Mouse (Mus musculus) liver, adult 2 months (tissue): ENCODE data around the gene Gm5114. TPM values are rescaled to one million over a fixed set of nuclear protein-coding genes. Genes with fewer than 3 reads are reported as not detected.
"Not testable (repeated sequence)": the region's sequence is repeated elsewhere in the genome, so short reads cannot be mapped to it uniquely, and the experiment has no call there.

Experiments used
- DNase-seq: peaks from one replicate; pipeline ENCODE4 v3.0.0-alpha.2; 2011; ENCODE audit warnings: low read depth, low spot score; ENCODE audit errors: extremely low read depth
- H3K27ac ChIP-seq: fragments of 200-500 bp; replicated peaks from 2 replicates; pipeline ENCODE4 v1.5.1; 2012; ENCODE audit warnings: low read depth, mild to moderate bottlenecking, control low read depth, inconsistent platforms, low read length; ENCODE audit not compliant: insufficient read depth
- H3K27me3 ChIP-seq: fragments of 200-500 bp; 2 replicates; pipeline ENCODE4 v1.6.1; 2012; ENCODE audit warnings: mild to moderate bottlenecking, moderate library complexity, low read length, inconsistent platforms; ENCODE audit not compliant: control insufficient read depth, insufficient read depth
- H3K36me3 ChIP-seq: fragments of 200-500 bp; 2 replicates; pipeline ENCODE4 v1.6.1; 2012; ENCODE audit warnings: low read length, inconsistent platforms; ENCODE audit not compliant: control insufficient read depth, insufficient read depth
- H3K4me1 ChIP-seq: fragments of 200-500 bp; 2 replicates; pipeline ENCODE4 v1.6.1; 2011; ENCODE audit warnings: low read length; ENCODE audit not compliant: control insufficient read depth, insufficient read depth
- H3K4me3 ChIP-seq: fragments of 200-500 bp; 2 replicates; pipeline ENCODE4 v1.5.1; 2011; ENCODE audit warnings: low read depth, mild to moderate bottlenecking, control low read depth, low read length, moderate library complexity; ENCODE audit not compliant: insufficient read depth
- H3K79me2 ChIP-seq: fragments of 200-500 bp; 2 replicates; pipeline ENCODE4 v1.6.1; 2012; ENCODE audit warnings: inconsistent platforms, mild to moderate bottlenecking, low read length, moderate library complexity; ENCODE audit not compliant: control insufficient read depth, insufficient read depth
- H3K9ac ChIP-seq: fragments of 200-500 bp; 2 replicates; pipeline ENCODE4 v1.6.1; 2012; ENCODE audit warnings: low read depth, mild to moderate bottlenecking, control low read depth, inconsistent platforms, low read length
- CTCF ChIP-seq: fragments of 200-500 bp; IDR thresholded peaks from 2 replicates; pipeline ENCODE4 v1.5.1; 2011; ENCODE audit warnings: low read depth, low read length, control low read depth
- POLR2A ChIP-seq: fragments of 200-500 bp; IDR thresholded peaks from 2 replicates; pipeline ENCODE4 v1.6.1; 2011; ENCODE audit warnings: low read length, control low read depth; ENCODE audit not compliant: insufficient read depth; ENCODE audit errors: extremely low read depth
- WGBS: fragments of 180-500 bp; shearing (Covaris S2); methylation state at CpG from one replicate; pipeline ENCODE4 v1.1.7; 2018; 5-methylcytosine and 5-hydroxymethylcytosine counted together
- polyA plus RNA-seq: library from polyadenylated mRNA; depleted of rRNA; stranded (reverse); fragments of >200 nt; gene quantifications from 2 replicates; pipeline ENCODE4 v1.2.3, GENCODE M21; 2012; rRNA removed
- total RNA-seq: library from RNA; depleted of rRNA; stranded (reverse); fragments of >200 nt; gene quantifications from 2 replicates; pipeline ENCODE4 v1.2.3, GENCODE M21; 2014; rRNA removed

The Gm5114 gene
- total RNA-seq (not detected in 2 replicates), polyA plus RNA-seq (not detected in 2 replicates)

- WGBS = 33% methylated on average over 1 of the region's 1 CpGs
- not testable (repeated sequence) for H3K27me3 ChIP-seq, H3K9ac ChIP-seq, DNase-seq, H3K36me3 ChIP-seq, H3K79me2 ChIP-seq, H3K4me3 ChIP-seq, H3K27ac ChIP-seq, H3K4me1 ChIP-seq
Observed at GRCm38 (mm10) chr7:39413060-39413459, at the start of gene Gm5114. TSS of gene Gm5114 (minus strand) at chr7:39413160.

- Histone ChIP-seq H3K4me3 (no peak overlapping the region), H3K79me2 (peaks cover 27% of the 10 kb centered on the region), H3K9ac (no peak overlapping the region), H3K36me3 (peaks cover 4% of the 10 kb centered on the region; the same call in 1 of the 2 replicates), H3K4me1 (no peaks in the 10 kb centered on the region), H3K27ac (no peak overlapping the region), H3K27me3 (no peaks in the 10 kb centered on the region)
- TF ChIP-seq POLR2A = no peak
- TF ChIP-seq CTCF = no peak
- WGBS = 47% methylated on average over 6 of the region's 6 CpGs
- DNase-seq = no peak
Observed at GRCm38 (mm10) chr7:39455806-39456205, 42.8 kb upstream of the Gm5114 start.

- H3K4me1 ChIP-seq = 0 out of 2 replicates have a peak, but pooled peaks cover 3% of the 10 kb centered on the region
- H3K9ac ChIP-seq = peak overlapping the region; percentile 79
- under 1% methylated on average over 36 of the region's 36 CpGs for WGBS
- no peaks in the 10 kb centered on the region for H3K27me3 ChIP-seq
- no peaks in the 10 kb centered on the region for H3K36me3 ChIP-seq
- peak overlapping the region; percentile 67 for H3K27ac ChIP-seq
- no peak for TF ChIP-seq POLR2A
- TF ChIP-seq CTCF = no peak
- DNase-seq = peak; percentile 98
- peaks cover 23% of the 10 kb centered on the region; the same call in 1 of the 2 replicates for H3K79me2 ChIP-seq
- peak overlapping the region; percentile 78 for H3K4me3 ChIP-seq
Observed at GRCm38 (mm10) chr7:39449260-39450021, 36.5 kb upstream of the Gm5114 start.

GRCm38 (mm10) chr7:39448626-39449242, 35.8 kb upstream of the Gm5114 start:
- TF ChIP-seq POLR2A (no peak), CTCF (no peak)
- Histone ChIP-seq H3K4me3 (peak overlapping the region; percentile 40), H3K9ac (0 out of 2 replicates have a peak overlapping the region, but pooled peaks have one; percentile 27), H3K4me1 (0 out of 2 replicates have a peak, but pooled peaks cover 3% of the 10 kb centered on the region), H3K79me2 (peaks cover 17% of the 10 kb centered on the region; the same call in 1 of the 2 replicates), H3K27me3 (no peaks in the 10 kb centered on the region), H3K27ac (peak overlapping the region; percentile 11; the same call in 1 of the 2 replicates), H3K36me3 (no peaks in the 10 kb centered on the region)
- 14% methylated on average over 11 of the region's 11 CpGs for WGBS
- no peak for DNase-seq

- Histone ChIP-seq H3K9ac (no peak overlapping the region), H3K36me3 (no peaks in the 10 kb centered on the region), H3K79me2 (no peaks in the 10 kb centered on the region), H3K27me3 (no peaks in the 10 kb centered on the region), H3K4me3 (no peak overlapping the region), H3K27ac (no peak overlapping the region), H3K4me1 (no peaks in the 10 kb centered on the region)
- no peak for DNase-seq
- TF ChIP-seq POLR2A (no peak), CTCF (no peak)
- 56% methylated on average over 2 of the region's 2 CpGs for WGBS
Observed at GRCm38 (mm10) chr7:39441237-39441636, 28.3 kb upstream of the Gm5114 start.

- WGBS = 82% methylated on average over 4 of the region's 4 CpGs
- H3K4me1 ChIP-seq = no peaks in the 10 kb centered on the region
Observed at GRCm38 (mm10) chr7:39440362-39440761, 27.4 kb upstream of the Gm5114 start.

More at GRCm38 (mm10) chr7:39440362-39440761, 27.4 kb upstream of the Gm5114 start:
- Histone ChIP-seq H3K36me3 (no peaks in the 10 kb centered on the region), H3K27ac (no peak overlapping the region), H3K9ac (no peak overlapping the region), H3K27me3 (no peaks in the 10 kb centered on the region), H3K79me2 (no peaks in the 10 kb centered on the region), H3K4me3 (no peak overlapping the region)
- no peak for DNase-seq
- TF ChIP-seq POLR2A (no peak), CTCF (no peak)

Other genes starting within 250 kb of the Gm5114 start
- 2.0 and 2.1 TPM in 2 replicates for gene Zfp619, start 104.6 kb upstream of the Gm5114 start, total RNA-seq
- gene Zfp619, start 104.6 kb upstream of the Gm5114 start, polyA plus RNA-seq = 0.20 and 0.24 TPM in 2 replicates